Mouse (Mus musculus) spleen, adult 10 weeks (tissue): ENCODE measurements around the gene Rps6ka1. TPM values are rescaled to one million over a fixed set of nuclear protein-coding genes. Genes with fewer than 3 reads are reported as not detected.

Experiments
- polyA plus RNA-seq: library from polyadenylated mRNA; stranded (reverse); fragments of 350-450 nt; fragmentation: Illumina TruSeq; extraction: RNeasy Lipid Tissue Mini Kit (QIAGEN cat#74804); gene quantifications from one replicate; pipeline ENCODE4 v1.2.3, GENCODE M21; 2015; ENCODE audit warnings: low replicate concordance; ENCODE audit not compliant: insufficient read depth

Gene Rps6ka1
- 51.2 TPM for polyA plus RNA-seq

DNA sequence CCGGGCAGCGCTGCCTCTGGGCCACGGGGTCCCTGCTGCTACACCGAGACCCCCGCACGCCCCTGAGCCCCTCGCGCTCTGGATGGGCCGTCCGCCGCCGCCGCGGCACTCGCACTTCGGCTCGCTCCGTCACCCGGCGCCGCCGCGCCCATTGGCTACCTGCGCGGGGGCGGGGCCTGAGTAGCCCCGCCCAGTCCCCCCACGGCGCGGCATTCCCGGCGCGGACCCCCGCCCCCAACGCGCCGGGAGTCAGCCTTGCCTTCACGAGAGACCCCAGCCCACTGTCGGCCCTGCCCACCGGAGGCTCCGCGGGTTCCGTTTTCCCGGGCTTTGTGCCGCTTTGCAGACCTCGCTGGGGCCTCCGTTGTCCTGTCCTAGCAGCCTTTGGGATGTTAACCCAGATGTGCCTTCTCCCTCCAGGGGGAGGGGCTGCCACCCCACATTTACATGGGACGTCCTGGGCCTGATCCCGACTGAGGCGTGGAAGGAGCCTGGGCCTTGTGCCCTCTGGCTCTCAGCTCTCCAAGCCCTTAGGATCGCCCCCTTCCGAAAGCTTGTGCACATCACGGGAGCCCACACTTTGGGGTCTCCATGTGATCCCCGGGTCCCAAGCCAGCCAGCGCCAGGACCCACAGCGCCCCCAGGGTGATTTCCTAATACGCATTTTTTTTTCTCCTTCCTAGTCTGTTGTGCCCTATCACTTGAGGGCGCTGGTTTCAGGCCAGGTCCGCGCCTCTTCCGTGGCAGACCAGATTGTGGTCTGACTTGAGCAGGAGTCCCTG, at the start of gene Rps6ka1:
Gene Rps6ka1, minus strand, starts transcription at position 126 of the 782 bp plus-strand sequence.

Other genes starting within 250 kb of the Rps6ka1 start
- 106 TPM for gene Zdhhc18, start 237.6 kb downstream of the Rps6ka1 start, polyA plus RNA-seq
- gene Pigv, start 215.2 kb downstream of the Rps6ka1 start, polyA plus RNA-seq = 17.2 TPM
- gene Arid1a, start 131.0 kb downstream of the Rps6ka1 start, polyA plus RNA-seq = 89.7 TPM
- 366 TPM for gene Hmgn2, start 80.9 kb upstream of the Rps6ka1 start, polyA plus RNA-seq
- gene Dhdds, start 113.1 kb upstream of the Rps6ka1 start, polyA plus RNA-seq = 21.6 TPM
- gene Lin28a, start 131.0 kb upstream of the Rps6ka1 start, polyA plus RNA-seq = 0.08 TPM
- 0.95 TPM for gene Zfp683, start 166.0 kb upstream of the Rps6ka1 start, polyA plus RNA-seq
- 3.5 TPM for gene Crybg2, start 173.0 kb upstream of the Rps6ka1 start, polyA plus RNA-seq
- gene Cd52, start 207.3 kb upstream of the Rps6ka1 start, polyA plus RNA-seq = 2,441 TPM
- 10.4 TPM for gene Ubxn11, start 214.8 kb upstream of the Rps6ka1 start, polyA plus RNA-seq
- 432 TPM for gene Sh3bgrl3, start 241.0 kb upstream of the Rps6ka1 start, polyA plus RNA-seq